Mouse (Mus musculus) fat pad, adult 2 months (tissue): ENCODE data around the gene Sorl1.

ENCODE experiments used
- DNase-seq: peaks from one replicate; pipeline ENCODE4 v3.0.0-alpha.2; 2011; ENCODE audit warnings: low read depth, low spot score; ENCODE audit errors: extremely low read depth

The Sorl1 gene

DNA sequence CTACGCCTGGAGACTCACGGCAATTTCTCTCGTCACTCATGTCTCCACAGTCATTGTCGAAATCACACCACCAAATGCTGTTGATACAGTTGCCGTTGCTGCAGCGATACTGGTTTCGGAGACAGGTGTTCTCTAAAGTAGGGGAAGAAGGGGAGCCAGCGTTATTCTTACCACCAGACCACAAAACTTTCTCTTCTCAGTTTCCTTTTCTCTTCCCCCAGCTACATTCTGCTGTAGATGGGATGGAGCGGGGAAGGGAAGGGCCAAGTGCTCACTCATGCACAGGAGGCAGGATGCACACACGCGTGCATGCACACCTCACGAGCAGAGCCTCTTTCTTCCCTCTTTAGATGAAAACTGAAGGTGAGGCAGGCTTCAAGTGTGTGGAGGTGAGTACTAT, 101.8 kb downstream of the Sorl1 start:
- DNase-seq, result no peak

DNA sequence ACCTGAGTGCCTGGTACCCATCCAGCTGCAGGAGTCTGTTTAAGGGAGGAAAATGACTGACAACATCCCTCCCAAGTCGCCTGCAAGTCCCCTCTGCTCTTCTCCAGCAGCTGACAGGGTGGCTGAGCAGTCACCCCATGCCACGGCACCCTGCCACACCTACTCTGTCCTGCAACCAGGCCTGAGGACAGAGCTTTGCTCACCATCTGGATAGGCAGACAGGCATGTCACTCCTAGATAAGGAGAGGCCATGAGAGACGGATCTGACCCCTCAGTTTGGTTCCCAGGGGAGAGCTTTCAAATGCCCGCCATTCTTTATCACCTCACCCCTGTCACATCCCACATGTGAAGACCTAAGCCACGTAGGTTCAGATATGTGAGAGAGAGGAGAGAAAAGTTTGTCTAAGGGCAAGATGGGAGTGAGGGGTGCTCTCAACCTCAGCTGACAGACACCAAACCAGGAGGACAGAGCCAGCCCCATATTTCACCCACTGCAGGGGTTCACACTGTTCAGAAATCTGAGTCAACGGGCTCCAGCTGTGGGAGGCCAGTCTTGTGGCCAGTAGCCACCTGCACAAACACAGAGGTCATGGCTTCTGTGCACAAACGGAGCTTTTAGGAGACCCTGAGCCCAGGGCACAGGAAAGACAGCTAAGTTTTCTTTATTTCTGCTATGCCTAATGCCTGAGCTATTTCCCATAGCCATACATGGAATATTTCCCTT, 104.6 kb downstream of the Sorl1 start:
- no peak for DNase-seq

DNA sequence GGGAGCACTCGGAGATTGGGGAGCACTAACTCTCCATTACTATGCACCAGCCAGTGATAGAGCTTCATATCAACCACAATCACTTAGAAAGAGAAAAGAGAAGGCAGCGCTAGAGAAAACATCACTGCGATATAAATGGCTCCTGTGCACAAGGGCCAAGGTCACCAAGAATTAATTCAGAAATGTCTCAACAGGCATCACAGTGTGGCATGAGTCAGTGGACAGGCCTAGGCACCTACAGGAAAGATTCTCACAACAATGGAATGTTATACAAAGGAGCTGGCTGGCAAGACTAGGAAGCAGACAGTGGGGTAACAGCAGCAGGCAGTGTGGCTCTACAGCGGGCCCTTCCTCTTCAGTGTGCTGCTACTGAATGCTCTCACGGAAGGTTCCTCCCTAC, 115.6 kb downstream of the Sorl1 start:
- DNase-seq, result no peak

DNA sequence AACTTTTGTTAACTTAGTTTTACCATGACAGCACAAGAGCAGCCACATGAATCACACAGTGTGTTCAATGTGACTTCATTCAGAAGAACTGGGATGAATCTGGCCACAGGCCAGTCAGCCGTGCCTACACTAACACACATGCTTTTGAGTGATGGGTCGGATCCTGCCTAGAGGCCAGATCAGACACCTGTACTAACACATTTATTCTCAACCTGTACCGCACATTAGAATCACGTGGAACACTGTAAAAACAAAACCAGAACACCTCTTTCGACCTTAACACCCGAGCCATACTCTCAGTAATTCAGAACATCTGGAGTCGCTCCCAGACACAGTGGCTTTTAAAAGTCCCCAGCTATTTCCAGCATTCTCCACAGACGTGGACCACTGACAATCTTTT, 119.0 kb downstream of the Sorl1 start:
- peak; percentile 31 for DNase-seq

- no peak for DNase-seq
These were observed 120.0 kb downstream of the Sorl1 start for GRCm38 (mm10) chr9:42004140-42004539.

- no peak for DNase-seq
These were observed 124.3 kb downstream of the Sorl1 start for GRCm38 (mm10) chr9:41999498-42000473.

DNA sequence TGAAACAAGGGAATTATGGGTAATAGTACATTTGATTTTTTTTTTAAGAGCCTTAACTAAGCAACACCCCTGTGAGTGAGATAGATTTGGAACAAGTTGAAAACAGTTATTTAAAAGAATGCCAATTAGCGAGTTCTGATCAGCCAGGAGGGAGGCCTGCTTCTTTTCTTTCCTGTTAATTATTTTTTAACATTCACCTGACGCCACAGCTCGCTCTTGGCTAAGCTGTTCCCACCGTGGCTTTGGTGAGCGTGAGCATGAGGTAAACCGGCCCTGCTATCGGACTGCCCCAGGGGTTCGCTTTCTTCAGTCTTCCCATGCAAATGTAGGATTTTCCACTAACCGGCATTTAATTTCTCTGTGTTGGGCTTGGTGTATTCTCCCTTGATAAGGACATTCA, 128.8 kb downstream of the Sorl1 start:
- DNase-seq, result no peak

DNA sequence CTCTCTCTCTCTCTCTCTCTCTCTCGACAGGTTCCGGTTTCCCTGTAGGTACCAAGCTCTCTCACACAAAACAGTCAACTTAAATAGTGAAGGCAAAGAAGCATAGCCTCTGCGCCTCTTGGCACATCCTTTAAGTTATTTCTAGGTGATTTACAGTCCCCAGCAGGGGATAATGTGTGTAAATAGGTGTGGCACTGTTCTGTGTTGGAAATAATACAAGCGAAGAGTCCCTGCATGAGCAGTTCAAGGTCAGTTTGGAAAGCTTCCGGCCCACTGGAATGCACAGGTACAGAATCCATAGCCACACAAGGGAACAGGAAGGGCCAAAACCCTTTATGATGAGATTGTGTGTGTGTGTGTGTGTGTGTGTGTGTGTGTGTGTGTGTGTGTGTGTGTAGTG, 130.3 kb downstream of the Sorl1 start:
- no peak for DNase-seq

GRCm38 (mm10) chr9:41992841-41993240, 131.3 kb downstream of the Sorl1 start:
- DNase-seq, result no peak

GRCm38 (mm10) chr9:41985636-41986035, 138.5 kb downstream of the Sorl1 start:
- DNase-seq, result no peak

GRCm38 (mm10) chr9:41985052-41985451, 139.0 kb downstream of the Sorl1 start:
- no peak for DNase-seq

- no peak for DNase-seq
These were observed 139.8 kb downstream of the Sorl1 start for GRCm38 (mm10) chr9:41984306-41984705.

DNA sequence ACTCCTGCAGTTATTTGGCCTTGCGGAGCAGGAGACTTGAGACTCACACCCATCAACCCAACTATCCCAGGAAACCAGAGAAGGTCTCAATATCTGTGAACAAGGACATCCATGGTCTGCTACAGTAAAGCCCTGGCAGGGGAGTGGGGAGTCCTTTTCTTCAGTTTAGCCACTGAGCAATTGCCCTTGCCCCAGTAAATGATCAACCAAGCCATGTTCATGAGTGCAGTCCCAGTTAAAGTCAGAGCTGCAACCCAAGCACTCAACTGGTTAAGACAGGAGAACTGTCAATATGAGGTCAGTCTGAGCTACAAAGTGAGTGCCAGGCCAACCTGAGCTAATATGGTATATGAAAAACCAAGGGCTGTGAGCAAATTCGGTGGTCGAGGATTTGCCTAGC, 140.8 kb downstream of the Sorl1 start:
- DNase-seq, result no peak

GRCm38 (mm10) chr9:41982760-41983159, 141.3 kb downstream of the Sorl1 start:
- DNase-seq, result no peak

DNA sequence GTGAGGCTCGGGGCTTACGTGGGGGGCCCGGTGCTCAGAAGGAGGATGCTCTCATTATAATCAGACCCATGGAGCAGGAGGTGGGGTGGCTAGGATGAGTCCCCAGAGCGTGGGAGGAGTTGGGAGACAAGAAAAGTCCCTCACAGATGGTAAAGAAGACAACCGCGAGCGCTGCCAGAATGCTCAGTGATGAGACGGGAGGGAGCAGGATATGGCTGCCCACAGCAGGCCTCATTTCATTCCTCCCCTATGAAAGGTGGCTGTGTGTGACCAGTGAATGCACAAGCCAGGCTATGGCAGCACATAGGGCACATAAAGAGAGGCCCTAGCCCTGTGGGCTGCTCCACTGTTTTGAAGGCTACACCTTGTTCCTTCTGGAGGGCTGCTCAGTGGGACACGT, 142.1 kb downstream of the Sorl1 start:
- DNase-seq, result no peak

DNA sequence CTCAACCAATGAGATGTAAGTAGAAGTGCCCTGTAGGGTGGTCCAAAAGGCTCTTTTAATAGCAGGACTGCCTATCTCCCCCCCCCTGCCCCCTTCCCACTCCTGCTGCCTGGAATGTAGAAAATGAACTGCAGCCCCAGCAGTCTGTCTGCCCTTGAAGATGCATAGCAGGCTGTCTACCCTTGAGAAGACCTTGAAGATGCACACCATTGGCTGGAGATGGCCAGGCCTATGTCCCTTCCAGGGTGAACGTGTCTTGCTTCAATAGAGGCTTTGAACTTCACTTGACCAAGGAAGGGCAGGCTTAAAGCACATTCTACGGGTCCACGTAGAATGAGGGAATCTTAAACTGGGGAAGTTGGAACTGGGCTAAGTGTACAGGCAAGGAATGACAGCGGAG, 142.8 kb downstream of the Sorl1 start:
- DNase-seq, result no peak

DNA sequence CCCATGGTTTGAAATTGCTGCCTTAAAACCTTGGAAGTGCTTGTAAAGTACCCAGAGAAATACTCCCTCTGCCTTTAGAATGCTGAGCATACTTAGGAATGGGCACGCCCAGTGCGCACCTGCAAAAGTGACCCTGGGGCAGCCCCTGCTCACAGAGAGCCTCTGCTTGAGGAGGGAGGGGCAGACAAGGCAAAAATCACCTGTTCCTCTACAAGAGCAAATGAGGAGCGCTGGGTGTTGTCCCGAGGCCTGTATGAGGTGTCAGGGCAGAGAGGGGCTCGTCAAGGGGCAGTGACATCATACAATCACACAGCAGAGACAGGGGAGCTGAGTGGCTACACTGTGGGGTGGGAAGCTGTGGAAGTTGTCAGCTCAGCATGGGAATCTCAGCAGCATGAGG, 143.3 kb downstream of the Sorl1 start:
- DNase-seq, result no peak

DNA sequence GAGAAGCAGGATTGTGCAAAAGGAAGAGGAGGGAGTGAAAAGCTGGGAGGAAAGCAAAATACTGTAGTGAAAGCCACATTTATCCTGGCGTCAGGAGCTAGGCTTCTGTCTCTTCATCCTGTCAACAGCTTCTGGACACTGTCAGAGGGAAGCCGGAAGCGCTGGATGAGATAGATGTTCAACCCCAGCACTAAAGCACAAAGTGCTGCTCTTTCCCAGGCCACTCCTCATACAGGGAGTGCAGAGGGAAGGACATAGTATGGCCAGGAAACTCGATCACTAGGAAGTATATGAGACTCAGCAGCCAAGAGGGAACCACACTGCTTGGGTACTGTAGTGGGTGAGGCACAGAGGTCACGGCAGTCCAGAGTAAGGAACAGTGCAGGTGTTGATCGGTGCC, 145.7 kb downstream of the Sorl1 start:
- DNase-seq, result no peak

- no peak for DNase-seq
These were observed 148.1 kb downstream of the Sorl1 start for GRCm38 (mm10) chr9:41975968-41976367.

GRCm38 (mm10) chr9:41974661-41975060, 149.4 kb downstream of the Sorl1 start:
- no peak for DNase-seq

DNA sequence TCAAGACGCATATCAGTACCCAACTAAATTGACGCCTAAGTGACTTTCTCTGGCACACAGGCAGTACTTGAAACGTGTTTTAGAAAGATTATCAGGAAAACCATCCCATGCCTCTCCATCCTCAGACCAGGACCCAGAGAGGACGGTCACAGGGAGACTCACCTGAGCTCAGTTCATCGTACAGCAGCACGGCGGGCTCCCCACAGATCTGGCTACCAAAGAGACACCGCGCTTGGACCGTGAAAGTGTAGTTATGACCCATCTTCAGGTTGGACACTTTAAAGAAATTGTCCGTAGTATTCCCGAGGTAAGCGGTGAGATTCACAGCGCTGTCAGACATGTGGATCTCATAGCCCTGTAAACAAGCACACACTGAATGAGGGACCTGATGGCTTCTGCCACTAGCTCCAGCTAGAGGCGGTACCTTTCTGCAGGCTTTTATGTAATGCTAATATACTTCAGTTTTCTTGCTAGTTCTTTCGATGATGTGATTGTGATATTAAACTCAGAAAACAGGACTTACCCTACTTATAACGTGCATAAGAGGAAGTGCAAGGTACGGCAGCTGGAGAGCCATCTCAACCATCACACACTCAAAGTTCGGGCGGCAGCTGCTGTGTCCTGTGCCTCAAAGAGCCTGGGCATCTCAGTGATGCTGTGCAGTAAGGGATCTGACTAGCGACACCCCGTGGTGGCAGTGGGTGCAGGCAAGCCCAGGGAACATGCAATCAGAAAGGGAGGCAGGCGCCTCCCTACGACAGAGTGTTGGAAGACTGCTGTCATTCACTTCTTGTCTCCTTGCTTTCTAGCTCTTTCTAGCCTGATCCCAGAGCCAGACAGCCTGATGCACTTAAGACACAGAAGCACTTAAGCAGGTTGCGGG, 150.1 kb downstream of the Sorl1 start:
- DNase-seq, result no peak
